Mouse (Mus musculus) right cerebral cortex, postnatal 14 days (tissue): ENCODE measurements at regions not wholly inside any gene's neighbourhood (a gene's known extent, or its start where the extent isn't known, plus 50 kb on each side); places are given as distances from the start of the nearest gene placed in this dataset.
"Not testable (repeated sequence)": the region's sequence is repeated elsewhere in the genome, so short reads cannot be mapped to it uniquely, and the experiment has no call there.

Source experiments
- DNase-seq: peaks from one replicate; pipeline ENCODE4 v3.0.0; 2022

DNA sequence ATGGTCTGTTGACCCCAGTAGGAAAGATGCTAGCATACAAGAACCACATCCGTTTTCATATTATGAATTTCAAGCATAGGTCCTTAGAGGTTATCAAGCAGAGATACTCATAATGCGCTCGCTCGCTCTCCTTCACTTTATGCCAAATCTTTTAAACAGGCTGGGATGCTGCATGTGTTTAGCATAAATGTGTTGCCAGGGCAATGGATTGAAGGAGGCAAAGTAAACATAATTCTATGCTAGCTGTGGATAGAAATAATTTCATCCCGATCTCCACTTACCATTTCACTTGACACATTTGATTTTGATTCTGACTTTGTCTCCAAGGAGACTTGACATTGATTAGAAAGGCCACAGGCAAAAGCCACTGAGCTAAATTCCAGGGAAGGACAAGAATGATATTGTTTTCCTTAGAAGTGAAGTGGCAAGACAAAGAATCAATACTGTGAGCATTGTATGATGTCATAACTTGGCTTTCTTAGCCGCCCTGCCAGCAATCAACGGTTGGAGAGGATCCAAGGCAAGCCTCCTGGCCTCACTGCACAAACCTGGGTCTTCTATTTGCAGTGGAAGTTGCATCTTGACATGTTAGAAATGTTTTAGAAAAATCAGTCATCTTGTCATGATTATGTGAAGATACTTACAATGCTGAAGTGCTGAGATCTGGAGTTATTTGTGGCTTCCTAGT is 217.3 kb upstream of the Arglu1 start:
- no peak for DNase-seq

DNA sequence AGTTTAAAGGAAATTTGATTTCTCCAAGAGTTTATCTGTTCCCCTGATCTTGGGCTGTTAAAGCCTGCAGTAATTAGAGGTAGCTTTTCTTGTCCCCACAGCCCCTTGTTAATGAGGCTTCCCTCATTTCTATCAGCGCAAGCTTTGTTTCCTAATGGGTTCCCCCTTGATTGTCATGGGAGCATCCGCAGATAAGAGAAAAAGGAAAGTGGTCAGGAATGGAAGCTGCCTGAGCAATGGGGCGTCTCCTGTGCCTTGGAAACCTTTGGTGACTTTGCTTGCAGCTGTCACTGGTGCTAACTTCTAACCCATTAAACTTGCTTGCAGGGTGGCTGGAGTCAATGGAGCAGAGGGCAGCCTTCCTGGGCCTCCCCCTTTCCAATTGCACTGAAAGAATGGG is 202.7 kb upstream of the Arglu1 start:
- no peak for DNase-seq

DNA sequence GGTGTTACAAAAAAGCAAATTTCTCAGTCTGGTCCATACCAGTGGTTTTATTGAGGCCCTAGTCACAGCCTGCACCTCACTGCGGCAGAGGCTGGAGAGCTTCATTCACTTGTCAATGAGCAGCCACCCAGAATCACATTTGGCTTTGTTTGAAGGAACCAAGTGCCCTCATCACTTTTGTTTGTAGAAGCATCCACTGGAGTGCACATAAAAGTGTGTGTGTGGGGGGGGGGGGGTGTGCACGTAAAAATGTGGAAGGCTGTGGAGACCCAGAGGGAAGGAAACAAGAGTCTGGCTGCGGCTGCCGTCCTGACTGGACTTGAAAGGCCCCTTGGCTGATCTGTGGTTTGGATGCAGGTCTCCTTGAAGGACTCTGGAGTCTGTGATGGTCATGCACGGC is 187.0 kb upstream of the Arglu1 start:
- DNase-seq, result no peak

DNA sequence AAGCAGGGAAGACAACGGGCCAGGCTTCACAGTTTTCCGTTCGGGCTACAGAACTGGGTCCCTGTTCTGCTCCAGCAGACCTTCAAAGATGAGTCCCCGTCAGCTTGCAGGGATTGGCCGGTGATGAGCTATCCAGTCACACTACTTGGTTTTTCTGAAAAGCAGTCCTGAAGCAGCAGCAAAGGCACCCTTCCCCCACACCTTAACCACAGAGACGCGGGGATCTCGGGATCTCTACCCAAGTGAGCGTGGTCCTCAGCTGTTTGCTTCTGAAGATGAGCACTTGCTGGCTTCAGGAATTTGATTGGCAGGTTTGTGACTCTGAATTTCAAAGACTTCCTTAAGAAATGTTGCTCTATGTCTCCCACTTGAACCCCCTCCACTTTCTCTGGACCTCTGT is 186.6 kb upstream of the Arglu1 start:
- no peak for DNase-seq

DNA sequence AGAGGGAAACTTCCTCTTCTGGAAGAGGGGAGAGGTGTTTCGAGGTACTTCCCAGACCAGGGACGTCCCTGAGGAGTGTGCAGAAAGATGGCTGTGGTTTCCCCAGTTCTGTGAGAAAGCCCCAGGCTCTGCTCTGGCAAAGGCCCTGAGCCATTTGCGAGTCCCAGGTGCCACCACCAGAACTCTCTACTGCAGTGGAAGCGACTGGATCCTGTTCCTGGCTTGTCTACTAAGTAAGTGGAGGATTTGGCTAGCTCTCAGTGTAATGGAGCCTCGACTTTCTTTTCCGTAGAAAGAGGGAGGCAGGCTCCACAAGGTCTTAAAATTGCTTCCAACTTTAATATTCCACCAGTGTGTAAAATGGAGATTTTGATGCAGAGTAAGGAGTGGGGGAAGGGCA is 186.1 kb upstream of the Arglu1 start:
- no peak for DNase-seq

DNA sequence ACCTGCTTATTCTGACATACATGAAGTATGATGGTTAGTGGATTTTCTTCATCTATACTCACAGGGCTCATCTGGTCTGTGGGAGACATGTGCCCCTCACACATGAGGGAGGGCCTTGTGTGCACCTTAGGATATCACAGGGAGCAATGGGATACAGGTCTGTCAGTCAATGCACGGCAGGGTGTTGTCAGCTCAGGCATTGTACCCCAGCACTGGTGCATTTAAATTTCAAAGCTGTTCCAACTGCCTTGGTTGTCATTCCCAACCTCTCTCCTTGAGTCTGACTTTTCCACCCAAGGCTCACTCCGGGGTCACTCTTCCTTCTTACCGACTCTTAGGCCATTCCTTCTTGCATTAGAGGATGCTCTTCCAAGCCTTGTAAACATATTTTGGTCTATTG is 181.6 kb upstream of the Arglu1 start:
- DNase-seq, result no peak

DNA sequence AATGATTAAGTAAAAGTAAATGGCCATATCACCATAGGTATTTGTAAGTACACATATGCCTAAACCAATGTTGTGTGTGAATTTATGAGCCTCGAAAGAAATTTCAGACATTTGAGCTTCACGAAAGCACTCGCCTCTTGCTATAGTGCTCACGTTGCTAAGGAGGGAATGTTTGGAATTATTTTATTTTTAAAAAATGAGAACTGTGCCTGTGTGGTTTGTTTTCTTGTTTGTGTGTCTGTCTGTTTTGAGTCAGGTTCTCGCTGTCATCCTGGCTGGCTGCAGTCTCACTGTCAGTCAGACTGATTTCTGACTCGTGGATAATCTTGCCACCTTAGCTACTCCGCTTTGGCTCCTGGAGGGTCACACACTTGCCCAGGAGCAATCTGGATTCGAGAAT is 180.7 kb upstream of the Arglu1 start:
- DNase-seq, result no peak

DNA sequence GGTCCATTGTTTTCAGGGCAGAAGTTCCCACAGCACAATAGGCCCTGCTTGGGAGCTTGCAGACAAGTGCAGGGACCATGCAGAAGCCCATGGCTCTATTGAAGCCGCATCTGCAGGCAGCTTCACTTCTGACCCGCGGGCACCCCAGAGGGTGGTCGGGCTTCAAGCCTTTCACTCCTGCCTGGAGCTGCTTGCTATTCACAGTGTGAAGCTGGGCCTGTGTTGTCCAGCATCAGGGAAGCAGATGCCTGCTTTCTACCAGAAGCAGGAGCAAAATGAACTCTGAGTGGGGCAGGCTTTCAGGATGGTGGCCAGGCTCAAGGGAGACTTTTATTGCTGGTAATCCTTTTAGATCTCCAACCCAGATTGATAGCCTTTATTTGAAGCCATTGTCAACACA is 180.2 kb upstream of the Arglu1 start:
- no peak for DNase-seq

DNA sequence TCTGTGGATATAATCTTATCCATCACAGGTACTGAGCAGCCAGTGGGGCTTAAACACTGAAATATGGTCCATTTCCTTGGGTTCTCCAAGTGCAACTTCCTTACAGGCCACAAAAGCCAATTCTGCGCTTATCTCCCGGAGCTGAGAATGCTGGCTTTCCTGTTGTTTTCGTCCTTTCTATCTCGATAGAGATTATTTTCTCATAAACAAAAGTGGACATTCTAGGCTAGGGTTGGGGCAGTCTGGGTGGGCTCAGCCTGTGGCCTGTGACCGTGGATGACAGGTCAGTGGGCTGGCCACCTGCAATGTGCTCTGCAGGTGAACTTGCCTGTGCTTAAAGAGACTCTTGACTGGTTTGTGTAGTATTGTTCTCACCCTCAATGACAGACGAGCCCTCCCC is 179.0 kb upstream of the Arglu1 start:
- no peak for DNase-seq

DNA sequence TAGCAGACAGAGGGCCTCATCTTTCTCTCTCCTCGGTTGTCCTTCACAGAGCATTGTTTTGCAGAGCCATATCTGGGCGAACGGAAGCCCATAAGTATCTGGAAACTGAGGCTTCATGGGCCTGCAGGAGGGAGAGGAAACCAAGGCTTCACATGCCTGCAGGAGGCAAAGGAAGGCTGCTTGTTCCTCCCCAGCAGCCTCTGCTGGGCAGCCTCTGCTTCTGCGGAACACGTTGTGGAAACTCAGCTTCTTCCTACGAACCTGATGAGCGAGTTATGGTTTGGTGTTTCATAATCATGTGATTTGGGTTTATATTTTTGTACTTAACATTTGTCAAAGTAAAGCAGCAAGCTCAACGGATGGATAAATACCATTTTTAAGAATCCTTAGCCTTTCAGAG is 177.6 kb upstream of the Arglu1 start:
- DNase-seq, result no peak

DNA sequence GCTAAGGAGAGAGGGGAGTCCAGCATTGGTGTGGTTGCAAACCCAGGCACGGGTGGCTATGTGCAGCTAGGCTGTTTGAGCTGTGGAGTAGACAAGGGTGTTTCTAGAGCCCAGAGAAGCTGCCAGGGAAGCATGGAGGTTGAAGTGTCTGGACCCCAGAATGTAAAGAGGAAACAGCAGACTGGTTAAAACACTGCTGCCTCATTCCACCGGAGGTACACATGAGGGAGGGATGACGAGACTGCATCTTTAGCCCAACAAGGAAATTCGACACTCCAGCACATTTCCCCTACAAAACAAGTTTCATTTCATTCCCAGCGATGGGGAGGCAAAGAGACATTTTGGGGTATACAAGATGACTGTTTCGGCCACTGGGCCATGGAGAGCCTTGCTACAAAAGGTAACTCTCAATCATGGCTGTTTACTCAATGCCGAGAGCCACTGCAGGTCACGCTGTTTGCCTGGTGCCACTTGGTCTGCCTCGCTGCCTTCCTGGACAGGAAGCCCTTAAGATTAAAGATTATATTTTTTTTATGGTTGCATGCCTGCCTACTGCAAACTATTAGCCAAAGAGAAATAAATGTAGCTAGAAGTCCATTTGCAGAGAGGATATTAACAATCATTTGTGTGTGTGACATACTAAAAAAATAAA is 176.9 kb upstream of the Arglu1 start:
- no peak for DNase-seq

DNA sequence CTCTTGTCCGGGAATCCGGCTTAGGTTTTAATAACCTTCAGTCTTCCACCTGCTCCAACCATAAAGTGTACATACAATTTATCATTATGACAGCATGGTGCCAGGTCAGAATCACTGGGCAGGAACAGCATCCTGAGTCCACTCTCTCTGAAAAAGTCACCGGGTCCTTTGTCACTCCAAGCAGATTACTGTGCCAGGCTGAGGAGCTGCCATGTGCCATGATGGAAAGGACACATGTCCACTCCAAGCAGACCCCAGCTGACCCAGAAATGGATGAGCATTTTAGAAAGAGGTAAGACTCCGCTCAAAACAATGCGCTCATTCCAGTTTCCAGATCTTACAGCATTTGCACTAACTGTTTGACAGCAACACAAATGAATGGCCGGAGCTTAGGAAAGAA is 172.4 kb upstream of the Arglu1 start:
- DNase-seq, result no peak

DNA sequence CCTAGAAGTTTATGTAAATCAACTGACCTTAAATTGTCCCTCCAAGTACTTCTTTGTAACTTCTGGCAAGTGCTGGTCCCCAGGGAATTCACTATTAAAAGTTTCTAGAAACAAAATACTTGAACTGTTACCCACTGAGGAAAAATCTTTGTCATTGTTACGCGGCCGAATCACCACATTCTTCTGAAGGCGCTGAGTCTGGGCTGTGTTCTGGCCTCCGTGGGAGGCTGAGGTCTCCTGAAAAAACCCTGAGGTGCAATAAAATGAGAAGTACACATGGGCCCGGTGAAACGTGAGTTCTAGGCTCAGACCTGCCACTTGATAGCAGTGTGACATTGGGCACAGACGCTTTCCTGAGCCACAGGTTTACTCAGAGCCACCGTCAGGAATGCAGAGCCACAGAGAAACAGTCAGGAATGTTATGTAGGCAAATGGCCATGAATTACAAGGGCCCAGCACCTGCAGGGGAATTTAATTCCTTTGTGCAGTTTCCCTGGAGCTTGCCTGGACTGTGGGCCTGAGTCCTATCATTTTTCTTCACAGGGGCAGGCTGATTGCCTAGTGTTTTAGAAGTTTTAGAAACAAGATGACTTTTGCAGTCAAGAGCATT is 171.1 kb upstream of the Arglu1 start:
- no peak for DNase-seq

DNA sequence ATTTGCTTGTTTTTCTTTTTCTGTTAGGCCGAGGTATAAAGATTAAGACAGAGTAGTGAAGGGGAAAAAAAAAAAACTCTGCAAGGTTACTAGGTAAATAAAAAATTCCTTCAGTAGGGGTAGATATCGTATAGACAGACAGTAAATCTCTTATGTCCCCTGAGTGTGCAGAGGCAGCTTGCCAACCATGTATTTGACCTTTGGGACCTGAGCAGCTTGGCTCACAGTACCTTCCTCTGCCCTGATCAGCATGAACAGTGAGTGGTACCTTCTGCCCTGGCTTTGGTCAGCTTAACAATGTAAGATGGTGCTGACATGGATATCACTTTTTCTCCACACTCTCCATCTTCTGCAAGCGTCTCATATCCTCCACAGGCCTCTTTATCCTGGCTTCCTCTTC is 168.3 kb upstream of the Arglu1 start:
- DNase-seq, result no peak

DNA sequence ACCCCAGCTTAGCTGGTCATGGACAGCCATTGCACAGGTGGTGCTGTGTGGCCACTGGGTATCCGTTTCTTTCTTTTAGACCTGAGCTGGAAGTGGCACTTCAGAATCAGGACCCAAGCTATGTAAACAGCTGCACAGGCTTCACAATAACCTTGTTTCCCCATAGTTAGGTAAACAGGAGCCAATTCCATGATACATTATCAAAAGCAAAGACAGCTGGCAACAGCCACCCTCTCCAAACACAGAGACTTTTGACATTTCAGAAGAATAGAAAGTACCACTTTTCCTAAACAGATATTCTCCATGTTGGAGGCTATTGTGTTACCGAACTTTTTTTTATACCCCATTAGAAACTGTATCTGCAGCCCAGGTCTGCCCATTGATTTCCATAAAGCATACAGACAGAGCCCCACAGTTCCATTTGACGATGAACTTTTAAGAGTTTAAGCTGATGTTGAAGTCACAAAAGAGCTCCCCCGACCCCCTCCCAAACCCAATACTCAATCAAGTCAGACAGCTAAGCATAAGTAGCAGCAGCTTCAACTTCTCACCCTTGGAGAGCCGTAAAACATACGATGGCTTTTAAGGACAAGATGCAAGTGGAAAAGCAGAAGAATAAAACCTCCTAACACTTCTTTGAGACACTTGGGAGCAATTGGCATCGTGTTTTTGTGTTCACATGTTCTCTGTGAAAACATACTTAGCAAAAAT is 162.5 kb upstream of the Arglu1 start:
- DNase-seq, result no peak

DNA sequence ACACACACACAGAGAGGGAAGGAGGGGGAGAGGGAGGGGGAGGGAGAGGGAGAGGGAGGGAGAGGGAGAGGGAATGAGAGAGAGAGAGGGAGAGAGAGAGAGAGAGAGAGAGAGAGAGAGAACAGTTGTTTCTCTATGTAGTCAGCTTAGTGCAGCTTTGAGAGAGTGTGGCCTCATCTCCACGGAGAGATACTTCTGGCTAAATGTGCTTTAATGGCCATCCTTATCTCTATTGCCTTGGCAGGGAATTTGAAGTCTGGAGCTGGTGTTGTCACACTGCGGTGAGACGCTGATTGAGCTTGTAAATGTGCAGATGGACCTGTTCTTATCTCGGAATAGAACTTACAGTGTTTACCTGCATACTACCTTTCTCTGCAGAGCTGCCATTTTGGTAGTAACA is 160.9 kb upstream of the Arglu1 start:
- no peak for DNase-seq

DNA sequence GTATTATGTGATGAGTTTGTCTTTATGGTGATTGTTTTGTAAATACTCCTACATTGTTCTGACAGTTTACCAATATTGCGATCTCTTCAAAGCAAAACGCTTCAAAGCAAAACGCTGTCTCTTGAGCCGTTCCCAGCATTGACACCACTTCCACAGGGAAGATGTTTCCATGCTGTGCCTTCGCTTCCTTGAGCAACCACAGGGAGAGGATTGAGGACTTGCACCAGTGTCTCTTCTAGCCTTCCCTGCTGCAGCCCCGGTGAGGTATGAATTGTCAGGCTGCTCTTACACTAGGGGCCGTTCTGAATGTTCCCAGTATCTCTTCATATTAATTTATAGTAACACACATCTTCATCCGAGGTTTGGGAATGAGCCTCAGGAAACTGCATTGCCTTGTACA is 160.4 kb upstream of the Arglu1 start:
- DNase-seq, result no peak

DNA sequence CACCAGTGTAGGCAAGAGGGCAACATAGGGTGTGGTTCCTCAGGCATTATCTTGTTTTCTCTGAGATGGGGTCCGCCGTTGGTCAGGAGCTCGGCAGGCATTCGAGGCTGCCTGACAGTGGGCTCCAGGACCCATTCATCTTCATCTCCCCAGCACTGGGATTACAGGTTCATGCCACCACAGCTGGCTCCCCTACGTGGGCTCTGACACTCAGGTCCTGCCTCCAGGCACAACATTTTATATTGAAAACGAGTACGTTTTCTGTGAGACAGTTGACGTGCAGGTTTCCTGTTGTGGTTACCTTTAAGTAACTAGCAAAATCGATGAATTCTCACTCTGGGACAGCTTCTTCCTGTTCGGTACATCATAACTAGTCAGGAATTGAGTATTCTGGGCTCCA is 157.3 kb upstream of the Arglu1 start:
- no peak for DNase-seq

DNA sequence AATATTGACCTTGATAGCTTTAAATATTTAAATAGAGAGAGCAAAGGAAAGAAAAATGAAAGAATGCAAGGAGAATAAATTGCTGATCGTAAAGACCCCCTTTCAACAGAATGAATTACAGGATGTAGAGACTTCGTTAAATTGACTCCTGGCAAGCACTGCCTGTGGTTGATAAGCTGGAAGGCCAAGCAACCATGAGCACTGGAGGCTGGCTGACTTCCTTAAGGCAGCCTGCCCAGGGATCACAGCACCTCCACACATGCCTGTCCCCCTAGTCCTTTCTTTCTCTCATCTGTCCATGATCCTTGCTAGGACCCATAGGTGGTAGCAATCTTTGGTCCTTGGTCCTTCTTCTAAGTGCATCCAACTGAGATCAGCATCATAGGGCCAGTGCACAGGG is 152.0 kb upstream of the Arglu1 start:
- no peak for DNase-seq

DNA sequence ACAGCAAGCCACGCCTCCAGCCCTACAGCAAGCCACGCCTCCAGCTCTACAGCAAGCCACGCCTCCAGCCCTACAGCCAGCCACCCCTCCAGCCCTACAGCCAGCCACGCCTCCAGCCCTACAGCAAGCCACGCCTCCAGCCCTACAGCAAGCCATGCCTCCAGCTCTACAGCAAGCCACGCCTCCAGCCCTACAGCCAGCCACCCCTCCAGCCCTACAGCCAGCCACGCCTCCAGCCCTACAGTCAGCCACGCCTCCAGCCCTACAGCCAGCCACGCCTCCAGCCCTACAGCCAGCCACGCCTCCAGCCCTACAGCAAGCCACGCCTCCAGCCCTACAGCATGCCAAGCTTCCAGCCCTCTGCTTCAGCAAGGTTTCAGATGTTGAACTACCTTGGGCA is 145.8 kb upstream of the Arglu1 start:
- DNase-seq, result not testable (repeated sequence)

DNA sequence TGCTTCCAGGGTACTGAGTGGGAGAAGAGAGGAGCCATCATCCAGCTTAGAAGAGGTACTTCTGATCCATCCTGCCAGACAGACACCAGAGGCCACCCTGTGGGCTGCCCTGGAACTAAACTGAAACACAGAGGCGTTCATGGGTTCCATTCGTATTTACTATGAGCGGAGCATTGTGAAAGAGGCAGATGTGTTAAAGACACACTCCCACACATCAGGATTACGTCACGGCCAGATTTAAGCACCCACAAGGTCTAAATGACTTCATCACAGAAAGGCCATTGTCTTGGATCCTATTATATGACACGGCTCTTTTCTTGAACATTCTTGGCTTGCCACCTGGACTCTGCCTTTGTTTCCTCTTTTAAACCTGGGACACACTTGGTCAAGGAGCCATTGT is 141.0 kb upstream of the Arglu1 start:
- DNase-seq, result no peak

DNA sequence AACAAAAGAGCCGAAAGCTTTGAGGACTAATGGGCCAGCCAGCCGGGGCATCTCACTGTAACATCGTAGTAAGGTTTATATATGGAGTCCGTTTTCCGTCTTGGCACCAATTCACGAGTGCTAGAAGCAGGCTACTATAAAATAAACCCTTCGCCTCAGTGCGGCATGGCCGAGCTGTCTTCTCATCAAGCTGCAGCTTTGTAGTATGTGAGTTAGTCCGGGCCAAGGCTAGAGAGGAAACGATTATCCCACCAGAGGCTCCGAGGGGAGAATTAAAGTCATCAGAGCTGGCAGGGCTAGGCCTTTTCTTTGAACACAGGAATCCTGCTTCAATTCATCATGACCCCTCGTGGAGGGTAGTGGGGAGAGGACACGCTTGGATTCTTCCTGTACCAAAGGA is 138.9 kb upstream of the Arglu1 start:
- no peak for DNase-seq

DNA sequence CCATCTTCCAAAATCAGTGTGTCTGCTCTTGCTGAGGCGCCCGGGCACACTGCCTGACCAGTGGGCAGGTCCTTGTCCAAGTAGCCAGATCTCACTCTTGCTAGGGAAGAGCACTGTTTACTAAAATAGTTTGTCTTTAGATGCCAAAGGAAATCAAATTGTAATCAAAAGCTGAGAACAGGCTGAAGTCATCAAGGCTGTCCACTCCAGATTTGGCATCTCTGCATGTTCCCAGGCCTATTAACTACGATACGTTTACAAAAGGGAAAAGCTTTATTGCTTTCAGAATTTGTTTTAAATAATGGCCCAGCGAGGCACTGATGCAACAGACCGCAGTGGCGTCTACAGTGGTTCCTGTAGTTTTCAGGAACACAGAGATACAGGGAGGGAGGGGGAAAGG is 137.2 kb upstream of the Arglu1 start:
- DNase-seq, result no peak

DNA sequence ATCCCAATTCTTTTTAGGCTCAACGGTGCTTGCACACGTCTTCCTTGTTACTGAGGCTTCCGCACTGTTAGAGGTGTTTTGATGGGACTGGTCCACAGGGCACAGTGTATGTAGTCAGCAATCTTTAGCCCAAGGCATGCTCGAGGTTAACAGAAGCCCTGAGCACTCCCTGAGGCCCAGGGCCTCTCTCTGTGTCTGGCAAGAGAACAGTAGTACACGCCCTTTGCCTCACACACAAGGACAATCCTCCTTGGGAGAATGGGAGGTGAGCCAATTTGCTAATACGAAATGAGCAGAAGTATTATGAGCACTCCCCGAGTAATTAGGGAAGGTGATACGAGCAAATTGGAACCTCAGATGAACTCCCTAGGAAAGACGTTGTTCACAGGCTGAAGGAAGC is 136.5 kb upstream of the Arglu1 start:
- no peak for DNase-seq
